Mouse (Mus musculus): Measurements from ENCODE around the gene Thoc6.
A peak's percentile ranks its signal among the peaks of the same experiment; 100 is the strongest.

- TF ChIP-seq CTCF (IDR thresholded peaks at IDR 0.05; ENCODE audit: low read depth) (0 out of 2 replicates have a peak, but pooled peaks have one; percentile 15), EP300 (optimal IDR thresholded peaks at IDR 0.05) (no peak)
Measured at GRCm38 (mm10) chr17:23673424-23674073, at the start of gene Thoc6, which contains the start of gene Hcfc1r1.

Data from stomach, postnatal 0 days (tissue).